In genomic region chr10:79908167-79909091, GRCm38 (mm10) we compare ENCODE assay signal across 8 mouse cellular contexts. TPM values are rescaled to one million over a fixed set of nuclear protein-coding genes. Genes with fewer than 3 reads are reported as not detected.
DNase-seq lines count a peak whose midpoint lies in the region; ATAC-seq and TF ChIP-seq lines count a peak whose summit lies in the region.

Gene Med16 (minus strand): TSS chr10:79908923.

- TF ChIP-seq CTCF in cortical plate, adult 2 months (IDR thresholded peaks at IDR 0.05; ENCODE audit: extremely low read depth, insufficient read depth, low read length), result no peak

- no peak for TF ChIP-seq POLR2A in cortical plate, adult 2 months (IDR thresholded peaks at IDR 0.05; ENCODE audit: extremely low read depth, insufficient read depth, low read length)

- H3K4me3 ChIP-seq in cortical plate, adult 2 months (ENCODE audit: insufficient read depth, low read length), result peak within 1 kb of the TSS; percentile 63

- ATAC-seq in activated CD4-positive, CD25-positive, alpha-beta regulatory T cell, adult 4 months, result peak; percentile 91
- ATAC-seq in megakaryocyte progenitor cell, adult 5-6 weeks (replicated peaks; ENCODE audit: poor library complexity), result peak; percentile 89

- peak within 1 kb of the TSS; percentile 100 for H3K27ac ChIP-seq in cortical plate, adult 2 months (ENCODE audit: insufficient read depth, low read length)

- H3K4me1 ChIP-seq in cortical plate, adult 2 months (ENCODE audit: control insufficient read depth, insufficient read depth, low read length), result peaks cover 3% of the 10 kb centered on the region; the same call in 1 of the 2 replicates

- DNase-seq in gastrocnemius, postnatal 10 days, result peak; percentile 94
- peak; percentile 99 for DNase-seq in induced T-regulatory cell, adult 2 months (ENCODE audit: low read depth)
- peak; percentile 94 to 95 for DNase-seq in left cerebral cortex, adult 9 months (ENCODE audit: low spot score in 2 of 2)
- DNase-seq in right cerebral cortex, postnatal 14 days, result peak; percentile 90
- DNase-seq in urinary bladder, postnatal 36 days (ENCODE audit: low spot score in 2 of 2), result peak; percentile 94 to 95

RNA-seq across cellular contexts. Expression of gene Med16, which starts in this region (rescaled TPM):
- 10 to 100 TPM in 1 of 2 experiments, 1 to 10 TPM in 1; 6.7 to 10.5 TPM for polyA plus RNA-seq in activated CD4-positive, CD25-positive, alpha-beta regulatory T cell, adult 4 months (2017; shearing (Covaris generic))
- polyA plus RNA-seq in cortical plate, adult 2 months (2012; rRNA removed), result 64.8 and 68.2 TPM in 2 replicates
- 10 to 100 TPM; 39.6 to 43.8 TPM for total RNA-seq in gastrocnemius, postnatal 10 days (2021)
- total RNA-seq in megakaryocyte progenitor cell, adult 5-6 weeks (2015), result 13.9 and 14.4 TPM in 2 replicates
- total RNA-seq in megakaryocyte progenitor cell, adult 5-6 weeks (2017), result 22.1 and 24.8 TPM in 2 replicates

Comparison
In these comparisons a context has a peak if more than half of its experiments do, and no peak if none do; other contexts are left out.
1. Peak in every context shown above with its lines: DNase-seq, ATAC-seq, H3K4me3 ChIP-seq and H3K27ac ChIP-seq.